Mouse (Mus musculus) hindbrain, postnatal 0 days (tissue): ENCODE measurements around the gene Rps13. TPM values are rescaled to one million over a fixed set of nuclear protein-coding genes. Genes with fewer than 3 reads are reported as not detected.

Source experiments
- ATAC-seq: fragments of 200-750 bp; cut with Nextera tagmentation; 2 replicates; pipeline ENCODE4 v1.8.0; 2017; ENCODE audit warnings: mild to moderate bottlenecking, moderate TSS enrichment, moderate library complexity
- DNase-seq: peaks from one replicate; pipeline ENCODE4 v3.0.0-alpha.2; 2015; ENCODE audit warnings: low spot score
- H3K27ac ChIP-seq: fragments of 300-500 bp; sonication (generic); 2 replicates; pipeline ENCODE4 v1.5.1; 2014; ENCODE audit warnings: mild to moderate bottlenecking
- H3K27me3 ChIP-seq: fragments of 300-500 bp; sonication (generic); 2 replicates; pipeline ENCODE4 v1.6.1; 2014; ENCODE audit warnings: low read length, mixed read lengths; ENCODE audit not compliant: insufficient read depth
- H3K36me3 ChIP-seq: fragments of 300-500 bp; sonication (generic); 2 replicates; pipeline ENCODE4 v1.6.1; 2014; ENCODE audit warnings: low read length, mixed read lengths; ENCODE audit not compliant: insufficient read depth
- H3K4me1 ChIP-seq: fragments of 300-500 bp; sonication (generic); 2 replicates; pipeline ENCODE4 v1.6.1; 2014; ENCODE audit warnings: antibody characterized with exemption, low read length, mixed read lengths; ENCODE audit not compliant: insufficient read depth
- H3K4me2 ChIP-seq: fragments of 300-500 bp; sonication (generic); 2 replicates; pipeline ENCODE4 v1.6.1; 2014; ENCODE audit warnings: low read depth, mild to moderate bottlenecking, low read length, moderate library complexity, mixed read lengths
- H3K4me3 ChIP-seq: fragments of 300-500 bp; sonication (generic); 2 replicates; pipeline ENCODE4 v1.5.1; 2014; ENCODE audit warnings: low read length
- H3K9ac ChIP-seq: fragments of 300-500 bp; sonication (generic); replicated peaks from 2 replicates; pipeline ENCODE4 v1.6.1; 2014; ENCODE audit warnings: mild to moderate bottlenecking, low read length, moderate library complexity, mixed read lengths
- H3K9me3 ChIP-seq: fragments of 300-500 bp; sonication (generic); 2 replicates; pipeline ENCODE4 v1.6.1; 2016; ENCODE audit warnings: low read length, mixed read lengths
- CTCF ChIP-seq: IDR thresholded peaks from 2 replicates; pipeline ENCODE4 v1.5.1; 2016; ENCODE audit warnings: antibody characterized with exemption, control low read depth, low read depth
- WGBS: fragments of 180-500 bp; shearing (Covaris S2); extraction: QIAGEN DNeasy Blood & Tissue Kit; methylation state at CpG from one replicate; pipeline ENCODE4 v1.1.7; 2014; 5-methylcytosine and 5-hydroxymethylcytosine counted together
- polyA plus RNA-seq: library from polyadenylated mRNA; unstranded; fragments of >200 nt; fragmentation: Nextera tagmentation; extraction: Ambion mirVana; gene quantifications from 2 replicates; pipeline ENCODE4 v1.2.1, GENCODE M21; 2015
- total RNA-seq: library from RNA; depleted of rRNA; stranded (reverse); fragments of >200 nt; gene quantifications from 2 replicates; pipeline ENCODE4 v1.2.3, GENCODE M21; 2014

Rps13 gene
- total and polyA plus RNA-seq, 2 experiments from 2014 or later = 129 to 526 TPM

DNA sequence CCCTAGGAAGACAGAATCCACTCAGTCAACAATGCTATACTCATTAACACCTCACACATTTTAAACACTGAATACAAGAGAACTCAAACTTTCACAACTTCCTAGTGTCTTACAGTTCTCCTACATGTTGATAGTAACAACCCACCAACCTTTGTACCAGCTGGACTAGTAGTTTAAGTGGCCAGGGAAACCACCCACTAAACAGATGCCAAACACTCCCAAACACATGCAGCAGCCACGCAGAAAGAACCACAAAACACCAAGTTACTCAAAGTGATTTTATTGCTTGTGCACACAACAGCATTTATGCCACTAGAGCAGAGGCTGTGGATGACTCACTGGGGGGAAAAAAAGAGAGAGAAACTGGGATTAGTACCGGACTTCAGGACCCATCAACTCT, 2.7 kb downstream of the Rps13 start:
- Histone ChIP-seq H3K4me1 (no peaks in the 10 kb centered on the region; the same call in 1 of the 2 replicates), H3K27me3 (no peaks in the 10 kb centered on the region), H3K36me3 (peaks cover 14% of the 10 kb centered on the region), H3K4me2 (no peak overlapping the region), H3K4me3 (no peak overlapping the region), H3K9me3 (no peaks in the 10 kb centered on the region), H3K9ac (no peak overlapping the region), H3K27ac (no peak overlapping the region)
- ATAC-seq (no peak), DNase-seq (no peak)
- no peak for TF ChIP-seq CTCF
- WGBS = 95% methylated on average over 2 of the region's 2 CpGs

DNA sequence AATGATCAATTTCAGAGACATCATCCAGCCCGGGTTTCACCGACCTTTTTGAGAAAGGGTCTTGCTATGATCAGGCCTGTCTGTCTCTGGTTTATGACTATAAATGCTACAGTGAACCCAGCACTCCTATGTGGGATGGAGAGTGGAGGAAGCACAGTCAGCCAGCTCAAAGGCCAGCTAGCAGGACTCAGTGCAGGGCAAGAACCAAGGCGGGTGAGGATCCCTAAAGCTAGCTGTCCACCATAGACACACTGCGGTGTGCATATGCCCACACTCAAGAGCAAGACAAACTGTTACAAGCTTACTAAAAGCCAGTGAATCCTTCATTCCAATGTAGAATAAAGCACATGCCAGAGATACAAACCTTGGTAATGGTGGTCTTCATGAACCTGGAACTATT, 4.1 kb downstream of the Rps13 start:
- no peaks in the 10 kb centered on the region for H3K9me3 ChIP-seq
- 88% methylated on average over 4 of the region's 4 CpGs for WGBS
- ATAC-seq = no peak

DNA sequence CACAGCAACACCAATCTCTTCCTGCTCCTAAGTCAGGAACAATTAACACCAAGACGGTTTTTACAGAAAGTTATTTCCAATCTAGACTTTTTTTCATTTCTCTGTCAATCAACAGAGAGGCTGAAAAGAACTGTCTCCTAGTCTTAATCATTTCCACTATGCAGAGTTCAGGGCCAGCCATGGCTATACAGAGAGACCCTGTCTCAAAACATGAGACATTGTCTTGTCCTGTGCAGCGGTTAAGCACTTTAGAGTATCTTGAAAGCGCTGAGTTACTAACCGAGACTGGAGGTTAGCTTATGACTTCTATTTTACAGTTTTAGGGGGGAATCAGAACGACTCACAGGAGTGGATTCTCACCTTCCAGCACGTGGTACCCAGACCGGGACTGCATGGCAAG, 5.2 kb downstream of the Rps13 start:
- TF ChIP-seq CTCF = no peak
- 80% methylated on average over 7 of the region's 7 CpGs for WGBS
- Histone ChIP-seq H3K4me3 (no peak overlapping the region), H3K4me2 (no peak overlapping the region), H3K36me3 (peaks cover 14% of the 10 kb centered on the region), H3K27ac (no peak overlapping the region), H3K9ac (no peak overlapping the region), H3K4me1 (no peaks in the 10 kb centered on the region), H3K27me3 (no peaks in the 10 kb centered on the region), H3K9me3 (no peaks in the 10 kb centered on the region)
- DNase-seq = no peak
- no peak for ATAC-seq

More for the DNA sequence above, 4.1 kb downstream of the Rps13 start:
- no peak for TF ChIP-seq CTCF
- Histone ChIP-seq H3K27me3 (no peaks in the 10 kb centered on the region), H3K27ac (no peak overlapping the region), H3K4me2 (no peak overlapping the region), H3K4me3 (no peak overlapping the region), H3K36me3 (peaks cover 14% of the 10 kb centered on the region), H3K9ac (no peak overlapping the region), H3K4me1 (no peaks in the 10 kb centered on the region; the same call in 1 of the 2 replicates)
- no peak for DNase-seq

DNA sequence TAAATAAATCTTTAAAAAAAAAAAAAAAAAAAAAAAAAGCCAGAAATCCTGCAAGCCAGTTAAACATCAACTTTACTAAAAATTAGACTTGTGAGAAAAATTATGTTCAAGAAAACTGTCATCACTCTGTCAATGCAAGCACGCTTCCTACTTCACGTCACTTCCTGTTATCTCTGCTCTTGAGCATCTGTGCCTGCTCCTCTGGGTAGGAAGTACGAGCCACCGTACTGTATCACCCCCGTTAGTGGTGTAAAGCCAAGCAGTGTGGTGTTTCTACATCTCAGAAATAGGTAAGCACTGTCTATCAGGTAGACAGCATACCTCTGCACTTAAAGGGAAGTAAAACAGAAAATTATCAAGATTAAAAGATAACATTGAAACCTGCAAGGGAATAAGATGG, 6.1 kb downstream of the Rps13 start:
- 91% methylated on average over 5 of the region's 5 CpGs for WGBS
- H3K9me3 ChIP-seq = no peaks in the 10 kb centered on the region
- H3K36me3 ChIP-seq = peaks cover 14% of the 10 kb centered on the region
- H3K4me1 ChIP-seq = no peaks in the 10 kb centered on the region
- H3K4me2 ChIP-seq = no peak overlapping the region
- no peak overlapping the region for H3K9ac ChIP-seq
- H3K27ac ChIP-seq = no peak overlapping the region
- TF ChIP-seq CTCF = no peak
- ATAC-seq (no peak), DNase-seq (no peak)
- no peaks in the 10 kb centered on the region for H3K27me3 ChIP-seq
- H3K4me3 ChIP-seq = no peak overlapping the region

DNA sequence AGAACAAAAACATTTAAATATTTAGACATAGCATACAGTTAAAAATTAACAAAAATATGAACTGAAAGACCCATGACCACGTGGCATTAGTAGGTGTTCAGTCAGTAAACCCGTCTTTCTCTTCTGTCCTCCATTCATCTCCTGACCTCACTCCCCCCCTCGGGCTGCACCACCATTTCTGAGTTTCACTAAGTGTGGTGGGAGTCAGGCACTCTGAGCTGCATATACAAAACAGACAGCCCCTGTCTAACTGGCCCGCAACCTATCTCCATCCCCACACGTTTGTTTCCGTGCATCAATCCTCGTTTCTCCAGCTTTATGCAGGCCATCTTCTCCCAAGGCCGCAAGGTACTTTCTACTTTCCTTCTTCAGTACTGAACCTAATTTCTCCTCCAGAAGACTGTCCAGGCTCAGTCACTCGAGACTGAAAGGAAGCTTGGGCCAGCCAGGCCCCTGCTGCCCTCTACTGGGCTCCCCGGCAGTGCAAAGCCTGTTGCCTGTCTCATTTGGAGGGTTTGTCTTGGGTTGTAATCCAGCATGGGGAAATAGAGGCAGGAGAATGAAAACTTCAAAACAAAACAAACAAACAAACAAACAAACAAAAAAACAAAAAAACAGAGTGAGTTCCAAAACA, 10.5 kb downstream of the Rps13 start:
- no peaks in the 10 kb centered on the region for H3K9me3 ChIP-seq
- DNase-seq (peak; percentile 83), ATAC-seq (peak; percentile 80)
- WGBS = 29% methylated on average over 10 of the region's 10 CpGs
- H3K27me3 ChIP-seq = no peaks in the 10 kb centered on the region
- peak; percentile 88 for TF ChIP-seq CTCF
- no peak overlapping the region for H3K9ac ChIP-seq
- H3K4me3 ChIP-seq = no peak overlapping the region
- H3K36me3 ChIP-seq = no peaks in the 10 kb centered on the region
- no peaks in the 10 kb centered on the region for H3K4me1 ChIP-seq
- no peak overlapping the region for H3K27ac ChIP-seq
- no peak overlapping the region for H3K4me2 ChIP-seq

DNA sequence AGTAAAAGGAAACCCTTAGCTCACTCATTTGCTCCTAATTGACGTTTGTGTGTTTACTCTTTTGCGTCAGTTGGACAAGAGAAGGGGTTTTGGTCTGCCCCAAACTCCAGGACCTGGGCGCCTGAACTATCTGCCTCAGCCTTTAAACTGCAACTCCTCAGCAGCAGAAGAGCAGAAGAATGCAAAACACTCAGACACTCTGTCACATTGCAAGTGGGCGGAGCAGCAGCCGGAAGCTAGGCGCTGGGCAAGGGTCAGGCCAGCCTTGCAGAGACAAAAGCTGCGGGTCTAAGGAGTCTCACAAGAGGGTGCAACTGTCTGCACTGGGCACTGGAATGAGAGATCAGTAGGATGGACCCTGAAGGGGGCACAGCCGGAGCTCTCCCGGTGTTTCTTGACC, 24.5 kb downstream of the Rps13 start:
- H3K36me3 ChIP-seq = no peaks in the 10 kb centered on the region
- no peaks in the 10 kb centered on the region for H3K9me3 ChIP-seq
- ATAC-seq (no peak), DNase-seq (no peak)
- 0 out of 2 replicates have a peak, but pooled peaks cover 6% of the 10 kb centered on the region for H3K27me3 ChIP-seq
- H3K4me3 ChIP-seq = no peak overlapping the region
- no peak for TF ChIP-seq CTCF
- no peak overlapping the region for H3K9ac ChIP-seq
- no peak overlapping the region for H3K4me2 ChIP-seq
- 28% methylated on average over 9 of the region's 9 CpGs for WGBS
- no peaks in the 10 kb centered on the region; the same call in 1 of the 2 replicates for H3K4me1 ChIP-seq
- H3K27ac ChIP-seq = no peak overlapping the region

DNA sequence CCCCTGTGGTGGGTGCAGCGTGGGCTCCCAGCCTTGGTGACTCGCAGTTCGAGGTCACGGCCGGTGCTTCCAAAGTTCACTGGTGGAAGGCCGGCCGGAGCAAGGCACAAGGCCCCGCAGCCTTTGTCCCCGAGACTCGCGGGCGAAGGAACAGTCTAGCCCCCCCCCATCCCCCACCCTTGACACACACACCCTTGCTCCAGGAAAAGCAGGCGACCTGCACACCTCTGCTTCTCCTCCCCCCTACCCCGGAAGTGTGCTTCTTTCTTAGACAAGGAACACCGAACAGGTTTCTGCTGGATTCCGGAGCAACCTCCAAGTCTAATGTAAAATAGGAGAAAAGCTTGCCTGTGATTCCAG, 25.4 kb downstream of the Rps13 start:
- DNase-seq = no peak
- Histone ChIP-seq H3K27ac (no peak overlapping the region), H3K4me3 (peak overlapping the region; percentile 67), H3K27me3 (0 out of 2 replicates have a peak, but pooled peaks cover 6% of the 10 kb centered on the region), H3K4me1 (no peaks in the 10 kb centered on the region; the same call in 1 of the 2 replicates), H3K36me3 (no peaks in the 10 kb centered on the region), H3K4me2 (peak overlapping the region; percentile 100), H3K9ac (no peak overlapping the region), H3K9me3 (no peaks in the 10 kb centered on the region)
- no peak for TF ChIP-seq CTCF
- 4% methylated on average over 16 of the region's 16 CpGs for WGBS
- ATAC-seq = 0 out of 2 replicates have a peak, but pooled peaks have one; percentile 1
